Mouse (Mus musculus) c-Kit-positive CD71-negative TER-119-negative erythroid progenitor cells, embryonic 14.5 days (primary cell): ENCODE measurements around the gene Slc25a33.

Experiments used
- DNase-seq: peaks from one replicate; pipeline ENCODE4 v3.0.0-alpha.2; 2013; ENCODE audit warnings: low read depth

The Slc25a33 gene

DNA sequence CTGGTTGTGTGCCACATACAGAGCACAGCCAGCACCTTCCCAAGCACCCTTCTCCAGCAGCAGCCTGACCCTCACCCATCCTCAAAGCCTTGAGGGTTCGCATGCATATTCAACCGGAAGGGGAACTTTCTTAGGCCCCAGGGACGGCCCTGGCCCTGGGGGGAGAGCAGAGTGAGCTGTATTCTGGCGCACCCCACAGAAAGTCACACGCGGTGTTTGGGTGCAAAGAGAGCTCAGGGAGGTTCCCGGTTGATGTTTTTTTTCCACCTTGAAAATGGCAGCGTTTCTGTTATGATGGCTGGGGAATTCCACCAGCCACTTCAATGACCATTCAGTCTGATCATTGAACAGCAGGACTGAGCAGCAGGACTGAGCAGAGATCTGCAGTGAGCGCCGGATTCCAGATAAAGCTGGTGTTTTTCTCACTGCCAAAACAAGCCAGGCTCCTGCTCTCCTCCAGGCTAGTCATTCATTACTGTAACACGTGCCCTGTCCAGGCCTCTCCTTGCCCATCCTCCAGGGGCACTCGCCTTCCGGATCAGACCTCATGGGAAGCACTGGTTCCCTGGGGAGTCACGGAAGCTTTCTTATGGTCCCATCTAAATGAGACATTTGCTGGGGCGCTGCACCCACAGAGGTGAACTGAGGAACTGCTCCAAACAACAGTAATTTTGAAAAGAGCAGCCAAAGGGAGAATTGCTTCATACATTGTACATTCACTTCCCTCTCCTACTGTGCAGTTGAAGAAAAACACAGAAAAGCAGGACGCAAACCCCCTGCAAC lies 77.7 kb downstream of the Slc25a33 start:
- no peak for DNase-seq
